Mouse (Mus musculus): Measurements from ENCODE around the gene Sdcbp2. TPM values are rescaled to one million over a fixed set of nuclear protein-coding genes. Genes with fewer than 3 reads are reported as not detected.
A peak's percentile ranks its signal among the peaks of the same experiment; 100 is the strongest.

The Sdcbp2 gene
- polyA plus RNA-seq, 1 experiment, result 2.3 TPM

DNA sequence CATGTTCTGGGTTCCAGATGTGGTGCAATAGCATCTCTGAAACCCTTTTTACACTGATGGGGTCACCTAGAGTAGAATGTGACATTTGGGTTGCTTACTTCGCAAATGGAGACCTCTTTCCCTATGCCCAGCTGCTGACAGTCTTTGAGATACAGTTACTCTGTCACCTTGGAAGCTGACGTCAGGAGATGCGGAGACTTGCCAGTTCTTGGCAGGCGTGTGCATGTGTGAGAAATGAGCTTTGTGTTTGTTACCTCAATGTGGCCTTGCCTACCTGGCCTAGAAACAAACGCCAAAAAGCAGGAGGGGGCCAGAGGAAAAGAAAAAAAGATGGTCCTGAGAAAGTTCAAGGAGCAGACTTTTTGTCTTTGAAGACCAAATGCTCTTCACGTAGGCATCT is 5.6 kb upstream of the Sdcbp2 start:
- 89% methylated on average over 6 of the region's 6 CpGs for WGBS
- no peak overlapping the region for H3K4me3 ChIP-seq (ENCODE audit: extremely low read depth, insufficient read depth, insufficient read length)
- no peak overlapping the region for H3K27ac ChIP-seq (ENCODE audit: insufficient read depth, low read length)
- no peak for DNase-seq (ENCODE audit: low read depth in 1 of 2, low spot score in 2 of 2)
- H3K4me1 ChIP-seq (ENCODE audit: control insufficient read depth, insufficient read depth, insufficient read length), result peaks cover 2% of the 10 kb centered on the region; the same call in 1 of the 2 replicates
- peaks cover 4% of the 10 kb centered on the region; the same call in 1 of the 2 replicates for H3K36me3 ChIP-seq (ENCODE audit: control insufficient read depth, insufficient read depth, low read length)
- no peak for TF ChIP-seq POLR2A (IDR thresholded peaks at IDR 0.05; ENCODE audit: low read depth, low read length)
- TF ChIP-seq CTCF (IDR thresholded peaks at IDR 0.05; ENCODE audit: extremely low read depth, insufficient read depth, insufficient read length, insufficient replicate concordance), result no peak
- no peaks in the 10 kb centered on the region for H3K27me3 ChIP-seq (ENCODE audit: control insufficient read depth, insufficient read depth, low read length)

GRCm38 (mm10) chr2:151569452-151569851 is 3.0 kb upstream of the Sdcbp2 start:
- 76% methylated on average over 2 of the region's 2 CpGs for WGBS
- Histone ChIP-seq H3K36me3 (ENCODE audit: control insufficient read depth, insufficient read depth, low read length) (no peaks in the 10 kb centered on the region), H3K27ac (ENCODE audit: insufficient read depth, low read length) (no peak overlapping the region), H3K4me3 (ENCODE audit: extremely low read depth, insufficient read depth, insufficient read length) (no peak overlapping the region), H3K27me3 (ENCODE audit: control insufficient read depth, insufficient read depth, low read length) (no peaks in the 10 kb centered on the region), H3K4me1 (ENCODE audit: control insufficient read depth, insufficient read depth, insufficient read length) (no peaks in the 10 kb centered on the region)
- DNase-seq (ENCODE audit: low read depth in 1 of 2, low spot score in 2 of 2), result no peak
- TF ChIP-seq POLR2A (IDR thresholded peaks at IDR 0.05; ENCODE audit: low read depth, low read length) (no peak), CTCF (IDR thresholded peaks at IDR 0.05; ENCODE audit: extremely low read depth, insufficient read depth, insufficient read length, insufficient replicate concordance) (no peak)

GRCm38 (mm10) chr2:151573667-151574066 is 1.2 kb downstream of the Sdcbp2 start:
- Histone ChIP-seq H3K4me1 (ENCODE audit: control insufficient read depth, insufficient read depth, insufficient read length) (no peaks in the 10 kb centered on the region), H3K36me3 (ENCODE audit: control insufficient read depth, insufficient read depth, low read length) (no peaks in the 10 kb centered on the region), H3K4me3 (ENCODE audit: extremely low read depth, insufficient read depth, insufficient read length) (no peak overlapping the region), H3K27me3 (ENCODE audit: control insufficient read depth, insufficient read depth, low read length) (no peaks in the 10 kb centered on the region), H3K27ac (ENCODE audit: insufficient read depth, low read length) (no peak overlapping the region)
- TF ChIP-seq POLR2A (IDR thresholded peaks at IDR 0.05; ENCODE audit: low read depth, low read length) (no peak), CTCF (IDR thresholded peaks at IDR 0.05; ENCODE audit: extremely low read depth, insufficient read depth, insufficient read length, insufficient replicate concordance) (no peak)
- no peak for DNase-seq (ENCODE audit: low read depth in 1 of 2, low spot score in 2 of 2)
- WGBS, result 76% methylated on average over 3 of the region's 3 CpGs

DNA sequence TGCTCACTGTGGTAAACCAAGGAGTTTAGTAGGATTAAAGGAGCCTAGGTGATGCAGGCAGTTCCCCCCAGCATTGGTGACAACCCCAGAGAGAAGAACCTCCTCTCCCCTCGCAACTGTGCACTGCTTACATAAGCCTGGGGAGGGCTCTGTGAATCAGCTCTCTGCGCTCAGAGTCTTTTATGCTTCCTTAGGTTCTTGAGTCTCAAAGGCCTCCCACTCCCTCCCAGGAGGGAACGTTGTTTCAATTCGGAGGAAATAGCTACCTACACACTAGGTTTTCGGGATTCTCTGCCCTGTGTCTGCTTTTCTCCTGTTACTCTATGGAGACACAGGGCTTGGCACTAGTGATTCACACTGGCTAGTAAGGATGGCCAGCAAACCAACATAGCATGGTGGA is 2.2 kb downstream of the Sdcbp2 start:
- TF ChIP-seq POLR2A (IDR thresholded peaks at IDR 0.05; ENCODE audit: low read depth, low read length) (no peak), CTCF (IDR thresholded peaks at IDR 0.05; ENCODE audit: extremely low read depth, insufficient read depth, insufficient read length, insufficient replicate concordance) (no peak)
- H3K4me1 ChIP-seq (ENCODE audit: control insufficient read depth, insufficient read depth, insufficient read length), result no peaks in the 10 kb centered on the region
- no peak overlapping the region for H3K27ac ChIP-seq (ENCODE audit: insufficient read depth, low read length)
- no peaks in the 10 kb centered on the region for H3K36me3 ChIP-seq (ENCODE audit: control insufficient read depth, insufficient read depth, low read length)
- WGBS, result 85% methylated on average over 5 of the region's 5 CpGs
- no peak for DNase-seq (ENCODE audit: low read depth in 1 of 2, low spot score in 2 of 2)
- H3K27me3 ChIP-seq (ENCODE audit: control insufficient read depth, insufficient read depth, low read length), result no peaks in the 10 kb centered on the region
- H3K4me3 ChIP-seq (ENCODE audit: extremely low read depth, insufficient read depth, insufficient read length), result no peak overlapping the region

DNA sequence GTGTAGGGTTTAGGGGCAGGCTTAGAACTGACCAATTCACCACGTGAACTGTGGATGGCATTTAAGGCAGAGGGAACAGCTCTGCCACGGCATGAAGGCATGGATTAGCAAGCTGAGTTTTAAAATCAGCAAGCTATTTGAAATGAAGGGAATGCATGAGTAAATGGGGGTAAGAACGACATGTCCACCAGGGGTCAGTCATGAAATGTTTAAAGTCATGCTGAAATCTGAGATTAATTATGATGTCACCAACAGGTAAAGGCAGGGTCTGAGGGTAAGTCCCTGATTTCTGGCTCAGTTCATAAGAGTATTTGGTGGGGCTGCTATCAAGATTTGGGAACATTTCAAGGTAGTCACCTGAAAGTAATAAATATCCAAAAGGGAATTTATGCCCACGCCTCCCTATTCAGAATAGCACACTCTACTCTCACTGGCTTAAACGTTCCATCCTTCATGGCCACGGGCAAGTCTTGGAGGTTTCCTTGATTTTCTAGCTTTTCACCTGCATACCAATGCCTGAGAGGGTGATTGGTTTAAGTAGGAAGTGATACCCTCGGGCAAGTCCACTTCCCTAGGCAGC is 2.8 kb downstream of the Sdcbp2 start:
- H3K4me1 ChIP-seq (ENCODE audit: control insufficient read depth, insufficient read depth, insufficient read length), result no peaks in the 10 kb centered on the region
- no peaks in the 10 kb centered on the region for H3K36me3 ChIP-seq (ENCODE audit: control insufficient read depth, insufficient read depth, low read length)
- DNase-seq (ENCODE audit: low read depth in 1 of 2, low spot score in 2 of 2), result no peak
- no peak for TF ChIP-seq CTCF (IDR thresholded peaks at IDR 0.05; ENCODE audit: extremely low read depth, insufficient read depth, insufficient read length, insufficient replicate concordance)
- TF ChIP-seq POLR2A (IDR thresholded peaks at IDR 0.05; ENCODE audit: low read depth, low read length), result no peak
- H3K27ac ChIP-seq (ENCODE audit: insufficient read depth, low read length), result no peak overlapping the region
- 27% methylated on average over 7 of the region's 7 CpGs for WGBS
- H3K4me3 ChIP-seq (ENCODE audit: extremely low read depth, insufficient read depth, insufficient read length), result peak overlapping the region; percentile 67; the same call in 1 of the 2 replicates
- H3K27me3 ChIP-seq (ENCODE audit: control insufficient read depth, insufficient read depth, low read length), result no peaks in the 10 kb centered on the region

GRCm38 (mm10) chr2:151575699-151576389 is 3.4 kb downstream of the Sdcbp2 start:
- no peak for TF ChIP-seq POLR2A (IDR thresholded peaks at IDR 0.05; ENCODE audit: low read depth, low read length)
- TF ChIP-seq CTCF (IDR thresholded peaks at IDR 0.05; ENCODE audit: extremely low read depth, insufficient read depth, insufficient read length, insufficient replicate concordance), result no peak
- H3K36me3 ChIP-seq (ENCODE audit: control insufficient read depth, insufficient read depth, low read length), result no peaks in the 10 kb centered on the region
- peak overlapping the region; percentile 67 for H3K4me3 ChIP-seq (ENCODE audit: extremely low read depth, insufficient read depth, insufficient read length)
- DNase-seq (ENCODE audit: low read depth in 1 of 2, low spot score in 2 of 2), result peak; percentile 28 to 45
- H3K27me3 ChIP-seq (ENCODE audit: control insufficient read depth, insufficient read depth, low read length), result 0 out of 2 replicates have a peak, but pooled peaks cover 2% of the 10 kb centered on the region
- under 1% methylated on average over 38 of the region's 38 CpGs for WGBS
- no peaks in the 10 kb centered on the region for H3K4me1 ChIP-seq (ENCODE audit: control insufficient read depth, insufficient read depth, insufficient read length)
- peak overlapping the region; percentile 39 for H3K27ac ChIP-seq (ENCODE audit: insufficient read depth, low read length)

DNA sequence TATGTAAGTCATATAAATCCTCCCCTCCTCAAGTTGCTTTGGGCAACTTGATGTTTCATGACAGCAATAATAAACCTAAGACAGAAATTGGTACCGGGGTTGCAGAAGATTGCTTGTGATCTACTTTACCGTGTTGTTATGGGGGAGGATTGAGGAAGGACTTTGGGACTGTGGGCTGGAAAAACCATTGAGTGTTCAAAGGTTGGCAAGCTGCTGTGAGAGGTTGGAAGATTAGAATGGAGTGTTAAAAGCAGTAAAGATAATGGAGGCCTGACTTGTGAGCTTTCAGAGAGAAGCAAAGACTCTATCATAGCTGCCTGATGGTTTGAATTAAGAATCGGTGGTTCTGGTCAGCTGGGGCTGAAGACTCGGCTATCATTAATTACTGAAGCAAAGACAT is 6.8 kb downstream of the Sdcbp2 start:
- 81% methylated on average over 4 of the region's 4 CpGs for WGBS
- no peak overlapping the region for H3K27ac ChIP-seq (ENCODE audit: insufficient read depth, low read length)

More for the DNA sequence above, 6.8 kb downstream of the Sdcbp2 start:
- TF ChIP-seq POLR2A (IDR thresholded peaks at IDR 0.05; ENCODE audit: low read depth, low read length) (no peak), CTCF (IDR thresholded peaks at IDR 0.05; ENCODE audit: extremely low read depth, insufficient read depth, insufficient read length, insufficient replicate concordance) (no peak)
- DNase-seq (ENCODE audit: low read depth in 1 of 2, low spot score in 2 of 2), result no peak
- Histone ChIP-seq H3K36me3 (ENCODE audit: control insufficient read depth, insufficient read depth, low read length) (no peaks in the 10 kb centered on the region), H3K27me3 (ENCODE audit: control insufficient read depth, insufficient read depth, low read length) (0 out of 2 replicates have a peak, but pooled peaks cover 2% of the 10 kb centered on the region), H3K4me1 (ENCODE audit: control insufficient read depth, insufficient read depth, insufficient read length) (no peaks in the 10 kb centered on the region), H3K4me3 (ENCODE audit: extremely low read depth, insufficient read depth, insufficient read length) (no peak overlapping the region)

All from spleen, adult 2 months (tissue).